Mouse (Mus musculus): Measurements from ENCODE around the gene Eef1akmt3.

- TF ChIP-seq POLR2A (IDR thresholded peaks at IDR 0.05; ENCODE audit: insufficient read depth, low read depth, low read length) = no peak
- no peak for TF ChIP-seq CTCF (IDR thresholded peaks at IDR 0.05)
These were observed 18.1 kb upstream of the Eef1akmt3 start for GRCm38 (mm10) chr10:127059174-127059967.
